Mouse (Mus musculus) liver, embryonic 14.5 days (tissue): ENCODE results near the gene Knop1.

Experiments used
- CTCF ChIP-seq: IDR thresholded peaks from 2 replicates; pipeline ENCODE4 v1.5.1; 2016; ENCODE audit warnings: antibody characterized with exemption, low read depth, control low read depth
- EP300 ChIP-seq: IDR thresholded peaks from 2 replicates; pipeline ENCODE4 v1.6.1; 2016; ENCODE audit warnings: antibody characterized with exemption, low read depth

DNA sequence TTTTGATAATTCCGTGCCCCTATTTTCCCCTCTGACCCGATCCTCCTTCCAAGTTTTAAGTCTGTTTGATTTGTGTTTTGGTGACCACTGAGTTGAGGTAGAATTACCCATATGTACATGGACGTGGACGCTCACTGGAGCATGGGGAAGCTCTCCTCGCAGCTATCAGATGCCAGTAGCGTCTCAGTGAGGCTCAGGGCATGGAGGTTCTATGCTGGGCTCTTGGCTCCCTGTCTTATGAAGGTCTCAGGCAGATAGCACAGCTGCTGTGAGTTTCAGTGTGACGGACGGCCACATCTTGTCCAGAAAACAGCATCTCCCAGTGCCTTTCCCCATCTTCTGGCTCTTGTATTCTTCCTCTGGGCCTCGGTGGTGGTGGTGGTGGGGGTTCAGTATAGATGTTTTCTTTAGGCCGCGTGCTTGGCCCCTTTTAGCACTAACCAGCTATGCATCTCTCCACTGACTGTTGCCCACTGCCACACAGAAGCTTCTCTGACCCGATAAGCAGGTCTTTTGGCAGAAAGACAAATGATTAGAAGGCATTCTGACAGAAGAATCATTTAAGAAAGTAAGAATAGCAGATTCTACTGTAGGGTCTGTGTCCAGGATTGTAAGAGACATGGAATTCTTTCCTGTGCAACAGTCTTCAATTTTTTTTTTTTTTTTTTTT is 34.0 kb downstream of the Knop1 start:
- TF ChIP-seq CTCF = no peak
- no peak for TF ChIP-seq EP300
